Mouse (Mus musculus) testis, adult 2 months (tissue): ENCODE data around the gene Prkag2.

Experiments used
- CTCF ChIP-seq: fragments of 200-500 bp; IDR thresholded peaks from 2 replicates; pipeline ENCODE4 v1.5.1; 2012; ENCODE audit warnings: low read depth, mild to moderate bottlenecking, inconsistent platforms, low read length, moderate library complexity; ENCODE audit not compliant: control insufficient read depth, insufficient read depth, insufficient replicate concordance
- POLR2A ChIP-seq: fragments of 200-500 bp; IDR thresholded peaks from 2 replicates; pipeline ENCODE4 v1.6.1; 2012; ENCODE audit warnings: low read depth, mild to moderate bottlenecking, inconsistent platforms, low read length, moderate library complexity; ENCODE audit not compliant: control insufficient read depth

GRCm38 (mm10) chr5:25079766-25080265 lies 20.6 kb downstream of the Prkag2 start:
- TF ChIP-seq CTCF = no peak
- no peak for TF ChIP-seq POLR2A
